Mouse (Mus musculus) B cell, adult 2 months (primary cell): ENCODE data around the gene Cav3.
A peak's percentile ranks its signal among the peaks of the same experiment; 100 is the strongest.

ENCODE experiments used
- DNase-seq, 2 experiments: peaks; one replicate each; pipeline ENCODE4 v3.0.0; 2022

Cav3 gene

DNA sequence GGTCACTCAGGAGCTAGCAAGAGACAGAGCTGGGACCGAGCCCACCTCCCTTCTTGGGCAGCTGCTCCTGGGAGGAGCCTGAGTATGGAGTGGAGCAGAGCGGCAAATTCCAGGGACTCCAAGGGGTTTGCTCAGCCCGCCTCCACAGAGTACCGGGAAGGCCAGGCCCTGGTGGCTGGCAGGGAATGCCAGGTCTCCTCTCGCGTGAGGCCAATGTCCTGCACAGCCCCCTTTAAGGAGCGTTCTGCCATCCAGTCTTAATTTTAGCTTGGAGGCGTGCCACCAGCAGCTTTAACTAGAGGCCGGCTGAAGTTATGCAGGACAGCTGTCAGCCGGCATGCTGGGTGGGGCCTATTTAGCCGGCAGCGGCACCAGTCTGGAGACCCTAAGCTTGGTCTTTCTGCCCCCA, at the start of gene Cav3:
Gene Cav3, plus strand, starts transcription at position 165 of the 409 bp plus-strand sequence.
- no peak for DNase-seq

DNA sequence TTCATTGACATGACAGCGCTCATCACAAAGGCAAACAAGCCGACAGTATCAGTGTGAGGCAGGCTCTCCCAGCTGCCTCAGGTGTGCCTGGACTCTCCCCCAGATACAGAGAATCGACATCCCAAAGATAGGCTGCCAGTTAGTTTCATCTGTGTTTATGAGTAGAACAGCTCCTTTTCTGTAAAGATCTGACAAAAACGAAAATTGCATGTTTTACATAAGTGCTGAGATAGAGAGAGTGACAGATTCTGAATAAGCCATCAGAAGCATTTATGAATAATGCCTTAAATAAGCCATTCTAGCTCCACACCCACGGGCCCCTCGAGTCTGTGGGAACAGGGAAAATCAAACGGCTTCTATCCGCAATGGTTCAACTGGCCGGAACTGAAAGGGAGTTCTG, 40.0 kb upstream of the Cav3 start:
- no peak for DNase-seq

DNA sequence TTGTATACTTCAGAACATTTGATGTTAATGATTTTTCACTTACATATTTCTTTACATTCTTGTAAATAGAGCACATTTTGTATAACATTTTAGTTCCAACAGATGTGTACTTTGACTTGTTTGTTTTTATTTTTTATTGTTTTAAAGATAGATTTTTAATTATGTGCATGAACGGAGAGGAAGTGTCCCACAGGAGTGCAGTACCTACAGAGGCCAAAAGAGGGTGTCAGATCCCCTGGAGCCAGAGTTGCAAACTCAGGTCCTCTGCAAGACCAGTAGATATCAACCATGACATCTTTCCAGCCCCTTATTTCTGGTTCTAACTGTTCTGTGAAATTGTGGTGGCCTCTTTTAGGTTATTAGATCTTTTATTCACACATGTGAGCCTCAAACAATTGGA, 38.4 kb upstream of the Cav3 start:
- DNase-seq, result no peak

DNA sequence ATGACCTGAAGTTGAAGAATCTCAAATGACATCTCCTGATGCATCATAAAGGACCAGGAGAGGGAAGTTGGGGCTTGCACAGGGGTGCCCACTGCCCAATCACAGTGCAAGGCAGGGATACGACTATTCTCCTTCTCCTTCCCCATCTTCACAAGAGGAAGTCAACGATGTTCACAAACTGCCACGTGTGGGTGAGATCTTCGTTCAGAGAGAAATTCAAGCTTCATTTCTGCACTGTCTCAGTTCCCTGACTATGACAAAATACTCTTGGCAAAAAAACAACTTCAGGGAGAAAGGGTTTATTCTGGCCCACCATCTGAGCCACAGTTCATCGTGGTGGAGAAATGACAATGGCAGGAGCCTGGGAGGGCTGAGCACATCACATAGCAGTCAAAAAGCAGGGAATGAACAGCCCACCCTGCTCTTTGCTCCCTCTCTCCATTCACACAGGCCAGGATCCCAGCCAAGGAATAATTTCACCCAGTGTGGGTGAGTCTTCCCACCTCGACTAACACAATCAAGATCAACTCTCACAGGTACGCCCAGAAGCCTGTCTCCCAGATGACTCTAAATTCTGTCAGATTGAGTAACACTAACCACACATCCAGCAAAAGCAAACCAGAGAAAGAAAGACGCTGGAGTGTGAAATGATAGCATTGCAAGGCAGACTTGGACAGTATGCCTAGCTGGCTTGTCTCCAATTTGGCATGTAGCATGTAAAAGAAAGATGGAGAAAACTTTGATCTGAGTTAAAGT, 35.4 kb upstream of the Cav3 start:
- DNase-seq, result no peak

DNA sequence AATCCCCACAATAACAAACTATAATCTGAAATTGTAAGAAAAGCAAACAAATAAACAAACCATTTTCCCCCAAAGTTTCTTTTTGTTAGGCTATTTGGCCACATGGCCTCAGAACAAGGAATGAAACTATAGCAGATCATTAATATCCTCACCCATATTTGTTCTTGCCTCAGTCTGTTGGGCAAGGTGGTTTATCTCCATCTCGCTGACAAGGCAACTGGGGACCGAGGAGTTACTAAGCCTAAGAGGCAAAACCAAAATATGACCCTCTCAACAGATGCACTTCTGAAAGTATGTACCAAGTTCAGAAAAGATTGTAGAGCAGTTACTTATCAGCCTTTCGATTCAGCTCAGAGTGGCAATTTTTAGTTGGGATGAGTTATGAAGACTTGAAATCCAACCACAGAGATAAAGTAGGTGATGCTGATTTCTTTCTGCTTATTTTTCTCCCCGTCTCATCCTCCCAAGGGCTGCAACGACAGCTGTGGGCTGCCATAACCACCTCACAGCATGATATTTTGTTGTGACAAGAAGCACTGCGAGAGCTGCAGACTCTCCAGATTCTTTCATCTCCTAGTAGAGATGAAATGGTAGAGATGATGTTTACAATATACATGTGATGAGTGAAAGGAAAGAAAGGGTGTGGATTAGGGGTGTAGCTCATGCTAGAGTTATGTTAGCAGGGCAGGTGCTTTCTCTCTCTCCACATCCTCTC, 33.1 kb upstream of the Cav3 start:
- no peak for DNase-seq

DNA sequence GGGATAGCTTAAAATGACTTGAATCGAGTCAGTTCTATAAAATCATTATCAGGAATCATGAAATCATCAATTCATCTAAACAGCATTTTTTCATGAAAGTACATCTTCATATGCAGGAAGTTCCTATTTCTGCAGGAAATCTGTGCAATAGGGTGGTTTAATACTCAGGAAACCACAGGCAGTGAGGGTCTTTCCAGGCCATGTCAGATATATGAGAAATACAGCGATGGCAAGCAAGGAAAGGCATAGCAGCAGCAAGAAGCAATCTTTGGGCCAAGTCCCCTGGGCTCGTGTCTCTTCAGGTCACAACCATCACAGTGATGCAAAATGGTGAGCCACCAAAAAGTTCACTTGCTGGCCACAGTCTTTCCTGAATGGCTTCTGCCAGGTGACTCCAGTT, 13.6 kb upstream of the Cav3 start:
- DNase-seq, result no peak

DNA sequence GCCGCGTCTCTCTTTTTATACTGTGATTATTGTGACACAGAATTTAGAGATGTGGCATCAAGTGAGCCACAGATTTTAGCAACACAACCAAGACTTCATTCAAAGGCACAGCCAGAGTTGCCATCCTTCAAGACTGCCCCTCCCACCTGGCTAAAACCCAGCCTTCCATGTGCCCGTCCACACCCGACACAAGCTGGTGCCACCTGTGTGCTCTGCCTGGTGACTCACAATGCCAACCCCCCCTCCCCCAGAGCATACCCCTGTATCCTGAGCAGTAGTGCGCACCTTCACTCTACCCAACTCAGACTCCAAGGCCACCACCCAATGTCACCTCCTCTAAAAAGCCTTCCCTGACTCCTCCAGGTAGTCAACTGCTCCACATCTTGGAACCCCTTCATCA, 2.2 kb downstream of the Cav3 start:
- no peak for DNase-seq

DNA sequence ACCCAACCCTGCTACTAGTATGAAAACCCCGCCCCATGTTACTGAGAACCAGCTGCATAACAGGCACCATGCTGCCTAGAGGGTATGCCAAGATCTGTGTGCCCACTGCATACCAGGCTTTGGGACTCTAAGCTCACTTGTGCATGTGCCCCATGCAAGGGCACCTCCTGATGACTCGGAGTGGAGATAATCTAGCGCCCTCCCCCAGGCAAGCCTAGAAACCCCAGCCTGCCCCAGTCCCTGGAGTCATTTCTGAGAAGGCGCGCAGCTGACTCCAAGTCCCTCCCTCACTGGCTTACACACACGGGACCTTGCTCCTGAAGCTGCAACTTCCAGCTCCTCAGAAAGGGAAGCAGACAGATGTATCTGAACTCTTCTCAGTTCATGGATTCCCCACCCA, 4.0 kb downstream of the Cav3 start:
- DNase-seq, result no peak

DNA sequence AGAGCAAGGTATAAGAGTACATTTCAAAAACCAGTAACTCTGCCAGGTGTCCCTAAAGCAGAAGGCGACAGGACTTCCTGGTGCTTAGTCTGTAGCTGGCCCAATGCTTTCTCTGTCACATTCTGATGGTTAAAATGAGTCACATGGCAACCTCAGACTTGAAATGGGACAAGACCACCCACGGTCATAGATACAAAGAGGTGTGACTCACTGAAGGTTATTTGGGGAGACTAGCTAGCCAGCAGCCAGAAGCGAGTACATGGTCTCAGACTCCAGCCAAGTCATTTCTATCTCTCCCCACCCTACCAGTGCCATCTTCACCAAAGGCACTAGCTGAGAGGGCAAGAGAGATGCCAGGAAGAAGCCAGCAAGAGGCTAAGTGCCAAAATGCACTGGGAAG, 6.1 kb downstream of the Cav3 start:
- DNase-seq, result no peak

DNA sequence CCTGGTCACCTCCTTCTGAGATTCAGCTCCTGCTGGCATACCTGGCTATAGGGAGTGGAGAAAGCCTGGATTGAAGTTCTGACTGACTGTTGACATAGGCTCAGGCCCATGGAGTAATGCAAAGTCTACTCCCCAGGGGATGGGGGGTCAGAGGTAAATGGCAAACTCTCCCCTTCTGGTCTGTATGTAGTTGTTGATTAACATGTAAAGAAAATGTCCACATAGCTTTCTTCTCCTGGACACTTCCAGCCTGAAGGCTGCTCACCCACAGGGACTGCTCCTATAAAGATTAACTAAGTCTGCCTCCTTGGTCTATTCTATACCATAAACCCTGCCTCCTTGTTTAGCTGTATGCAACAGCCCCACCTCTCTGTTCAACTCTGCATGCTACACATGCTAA, 6.7 kb downstream of the Cav3 start:
- no peak for DNase-seq

DNA sequence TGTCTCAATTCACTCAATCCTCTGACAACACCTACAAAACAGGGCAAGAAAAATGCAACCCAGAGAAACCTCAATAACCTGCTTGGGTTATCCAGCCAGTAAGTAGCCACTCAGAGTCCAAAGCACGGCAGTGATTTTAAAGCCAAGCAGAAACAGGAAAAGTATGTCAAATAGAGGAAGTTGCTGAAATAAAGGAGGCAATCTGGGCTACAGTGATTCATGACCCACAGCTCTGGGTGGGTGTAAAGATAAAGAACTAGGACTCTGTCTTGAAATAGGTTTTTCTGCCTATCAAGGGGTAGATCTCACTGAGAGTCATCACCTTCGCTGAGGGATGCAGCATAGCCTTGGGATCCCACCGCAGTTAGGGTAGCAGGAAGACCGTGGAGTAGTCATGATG, 12.3 kb downstream of the Cav3 start:
- DNase-seq, result no peak

DNA sequence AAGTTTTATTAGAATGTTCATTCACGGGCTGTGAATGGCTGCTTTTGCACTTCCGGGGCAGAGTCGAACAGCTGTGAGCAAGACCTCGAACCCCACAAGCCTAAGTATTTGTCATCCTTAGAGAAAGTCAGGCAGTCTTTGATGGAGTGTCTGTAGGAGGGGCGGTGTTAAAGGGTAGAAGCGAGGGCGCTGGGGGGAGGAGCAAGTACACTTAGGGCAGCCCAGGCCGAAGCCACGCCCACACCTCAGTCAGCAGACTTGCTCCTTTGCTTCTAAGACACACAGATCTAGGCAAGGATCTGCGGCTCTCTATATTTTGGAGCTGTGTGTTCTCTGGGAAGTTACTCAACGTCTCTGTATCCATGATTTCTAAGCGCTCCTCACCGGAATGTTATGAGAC, 20.6 kb downstream of the Cav3 start:
- DNase-seq, result no peak

DNA sequence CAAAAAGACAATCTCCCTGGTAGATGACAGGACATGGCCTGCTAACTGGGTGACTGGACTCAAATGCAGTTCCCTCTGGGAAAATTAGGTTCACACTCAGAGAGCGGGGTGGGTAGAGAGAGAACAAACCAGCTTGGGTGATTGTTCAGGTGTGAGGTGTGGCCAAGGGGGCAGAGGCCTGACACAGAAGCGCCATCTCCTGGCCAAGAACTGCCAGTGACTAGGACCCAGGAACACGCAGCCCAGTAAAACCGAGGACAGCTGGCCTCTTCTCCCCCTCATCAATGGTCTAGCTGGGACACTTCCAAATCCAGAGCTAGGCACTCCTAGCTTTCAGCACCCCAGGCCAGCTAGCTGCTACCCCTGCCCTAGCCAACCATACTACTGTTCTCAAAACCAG, 25.0 kb downstream of the Cav3 start:
- DNase-seq, result peak; percentile 7 to 15

DNA sequence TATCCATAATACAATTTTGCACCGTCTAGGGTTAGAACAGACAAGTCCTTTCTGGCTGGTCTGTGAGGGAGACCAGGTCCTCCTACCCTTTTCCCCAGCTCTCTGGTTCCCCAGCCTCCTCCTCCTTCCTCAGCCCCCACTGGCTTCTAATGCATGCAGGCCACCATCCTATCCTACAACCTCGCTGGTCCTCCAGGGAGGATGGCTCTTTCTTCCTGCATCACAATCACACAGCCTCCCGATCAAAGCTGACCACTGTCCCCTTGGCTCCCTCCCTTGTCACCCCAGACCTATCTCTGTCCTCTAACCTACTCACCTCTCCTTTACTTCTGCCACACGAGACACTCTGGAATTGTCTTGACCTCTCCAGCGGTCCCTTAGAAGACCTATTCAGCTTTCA, 28.7 kb downstream of the Cav3 start:
- DNase-seq, result no peak

DNA sequence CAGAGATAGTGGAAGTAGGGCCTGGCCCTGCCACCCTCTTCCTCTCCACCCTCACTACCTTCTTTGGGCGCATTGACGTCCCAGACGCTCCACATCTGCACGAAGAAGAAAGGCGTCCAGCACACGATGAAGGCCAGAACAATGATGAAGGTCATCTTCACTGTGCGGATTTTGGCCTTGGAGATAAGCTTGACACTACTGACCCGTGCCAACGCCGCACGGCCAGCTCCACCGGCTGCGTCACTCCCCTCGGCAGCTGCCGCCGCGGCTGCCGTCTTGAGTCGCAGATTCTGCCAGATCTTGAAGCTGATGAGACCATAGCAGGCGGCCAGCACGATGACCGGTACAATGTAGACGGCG, 29.5 kb downstream of the Cav3 start:
- DNase-seq, result no peak

DNA sequence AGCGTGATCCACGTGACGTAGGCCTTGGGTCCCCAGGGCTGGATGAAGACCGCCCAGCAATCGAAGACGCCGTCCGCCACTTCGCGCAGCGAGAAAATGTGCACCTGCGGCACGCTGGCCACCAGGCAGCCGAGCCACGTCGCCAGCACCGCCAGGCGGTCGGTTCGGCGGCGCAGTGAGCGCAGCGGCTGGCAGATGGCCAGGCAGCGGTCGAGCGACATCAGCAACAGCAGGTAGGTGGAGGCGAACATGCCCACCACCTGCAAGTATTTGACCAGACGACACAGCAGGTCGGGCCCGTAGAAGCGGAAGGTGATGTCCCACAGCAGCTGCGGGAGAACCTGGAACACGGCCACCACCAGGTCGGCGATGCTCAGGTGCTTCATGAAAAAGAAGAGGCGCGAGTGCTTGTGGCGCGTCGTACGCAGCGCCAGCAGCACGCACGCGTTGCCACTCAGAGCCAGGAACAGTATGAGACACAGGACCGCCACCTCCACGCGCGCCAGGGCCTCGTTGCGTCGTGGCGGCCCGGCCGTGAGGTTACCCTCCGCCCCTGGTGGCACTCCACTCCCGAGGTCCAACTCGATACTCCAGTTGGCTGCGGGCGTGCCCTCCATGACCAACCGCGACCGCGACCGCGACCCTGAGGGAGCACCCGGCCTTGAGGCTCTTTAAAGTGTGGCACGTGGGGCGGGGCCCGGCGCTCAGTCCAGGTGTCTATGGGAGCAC, 30.0 kb downstream of the Cav3 start:
- DNase-seq, result no peak

DNA sequence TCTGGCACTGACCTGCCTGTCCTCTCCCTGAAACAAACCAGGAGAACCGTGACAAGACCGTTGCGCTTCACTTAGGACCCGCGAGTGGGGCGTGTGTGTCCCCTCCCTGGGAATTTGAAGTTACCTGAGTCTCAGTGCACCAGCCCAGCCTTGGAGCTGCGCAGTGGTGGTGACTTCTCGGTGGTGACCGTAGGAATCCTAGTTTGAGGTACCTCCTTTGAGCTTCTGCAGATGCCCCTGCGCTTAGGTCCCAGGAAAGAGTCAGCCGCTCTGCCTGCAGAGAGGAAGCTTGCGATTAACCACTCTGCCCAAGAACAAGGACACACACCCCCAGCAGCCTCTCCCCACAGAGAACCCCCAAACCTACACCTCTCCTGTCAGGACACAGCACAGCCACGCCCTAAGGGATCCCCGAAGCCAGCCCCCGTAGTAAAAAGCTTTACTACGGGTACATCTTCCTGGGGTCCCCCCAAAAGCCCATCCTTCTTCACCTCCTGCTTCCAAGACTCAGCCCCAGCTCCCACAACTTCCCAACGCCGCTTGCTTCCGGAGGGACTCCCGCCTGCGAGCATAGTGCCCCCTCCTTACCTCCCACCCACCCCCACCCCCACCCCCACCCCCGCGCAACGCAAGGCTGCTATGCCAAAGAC, 30.7 kb downstream of the Cav3 start, which contains the start of gene Oxtr:
Gene Oxtr, minus strand, starts transcription at position 34 of the 650 bp plus-strand sequence.
- no peak for DNase-seq

DNA sequence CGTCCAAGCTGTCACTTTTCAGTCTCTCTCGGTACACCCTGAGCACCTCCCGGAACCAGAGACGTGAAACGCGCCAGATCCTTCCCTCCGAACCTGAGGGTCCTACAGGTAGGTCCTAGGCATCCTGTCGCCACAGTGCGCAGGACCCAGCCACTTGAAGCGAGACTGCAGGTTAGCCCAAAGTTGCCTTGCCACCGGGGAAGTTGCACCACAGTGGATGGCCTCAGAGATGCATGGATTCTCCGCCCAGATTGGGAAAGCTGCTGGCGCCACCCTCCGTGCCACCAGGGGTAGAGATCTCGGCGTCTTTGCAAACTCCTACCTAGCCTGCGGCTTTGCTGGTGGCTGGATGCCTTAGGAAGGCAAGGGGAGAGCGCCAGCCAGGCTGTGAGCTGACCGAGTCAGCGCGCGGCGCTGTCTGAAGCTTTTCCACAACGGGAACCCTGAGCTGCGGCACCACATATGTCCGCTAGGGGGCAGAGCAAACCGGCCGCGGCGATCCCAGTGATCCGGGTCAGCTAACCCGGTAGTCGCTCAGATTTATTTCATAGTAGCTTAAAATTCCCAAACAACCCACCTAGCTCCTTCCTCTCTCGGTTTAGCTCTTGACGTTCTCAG, 31.4 kb downstream of the Cav3 start:
- DNase-seq, result peak; percentile 59 to 60

DNA sequence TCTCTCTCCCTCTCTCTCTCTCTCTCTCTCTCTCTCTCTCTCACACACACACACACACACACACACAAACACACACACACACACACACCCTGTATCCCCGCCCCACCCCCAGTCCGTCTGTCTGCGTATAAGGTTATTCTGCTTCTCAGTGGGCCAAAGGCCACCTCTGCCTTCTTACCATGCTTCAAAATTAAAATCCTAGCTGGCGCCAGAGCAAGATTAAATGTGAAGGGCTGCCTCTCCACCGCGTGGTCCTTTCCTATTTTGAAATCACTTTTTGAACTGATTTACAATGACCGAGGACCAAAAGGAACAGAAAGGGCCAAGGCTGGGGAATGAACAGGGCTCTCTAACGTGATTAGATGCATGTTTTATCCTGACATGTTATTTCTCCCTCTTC, 32.2 kb downstream of the Cav3 start:
- no peak for DNase-seq

DNA sequence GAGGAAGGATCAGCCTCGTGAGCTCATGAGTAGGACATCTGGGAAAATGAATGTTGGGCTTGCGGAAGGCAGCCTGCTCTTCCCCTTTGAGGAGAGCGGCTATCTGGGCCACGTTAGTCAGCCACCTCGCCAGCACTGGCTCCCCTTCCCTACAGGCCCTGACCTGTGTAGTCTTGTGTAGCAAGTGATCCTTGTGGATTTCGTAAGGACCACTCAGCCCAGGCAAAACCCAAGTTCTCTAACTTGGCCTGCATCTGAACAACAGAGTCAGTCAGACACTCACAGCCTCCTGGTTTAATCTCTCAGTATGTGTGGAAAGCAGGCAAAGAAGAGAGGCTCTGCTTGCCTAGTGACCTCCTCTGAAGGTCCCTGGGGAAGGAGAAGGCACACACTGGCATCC, 33.4 kb downstream of the Cav3 start:
- no peak for DNase-seq

DNA sequence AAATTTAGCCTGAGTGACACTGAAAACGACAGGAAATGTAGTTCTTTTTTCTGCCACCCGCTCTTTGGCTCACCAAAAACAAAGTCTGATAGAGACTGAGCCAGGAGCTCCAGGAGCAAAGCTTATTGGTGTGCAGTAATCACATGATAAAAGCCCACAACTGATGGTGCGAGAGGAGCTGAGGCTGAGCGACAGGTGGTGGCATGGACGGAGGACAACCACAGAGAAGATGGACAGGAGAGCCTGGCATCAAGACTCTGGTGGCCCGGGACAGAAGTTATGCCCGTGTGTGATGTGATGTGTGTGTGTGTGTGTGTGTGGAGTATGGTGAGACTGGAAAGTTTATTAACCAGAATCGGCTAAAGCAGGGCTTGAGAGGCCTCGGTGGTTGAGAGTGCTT, 34.1 kb downstream of the Cav3 start:
- no peak for DNase-seq

DNA sequence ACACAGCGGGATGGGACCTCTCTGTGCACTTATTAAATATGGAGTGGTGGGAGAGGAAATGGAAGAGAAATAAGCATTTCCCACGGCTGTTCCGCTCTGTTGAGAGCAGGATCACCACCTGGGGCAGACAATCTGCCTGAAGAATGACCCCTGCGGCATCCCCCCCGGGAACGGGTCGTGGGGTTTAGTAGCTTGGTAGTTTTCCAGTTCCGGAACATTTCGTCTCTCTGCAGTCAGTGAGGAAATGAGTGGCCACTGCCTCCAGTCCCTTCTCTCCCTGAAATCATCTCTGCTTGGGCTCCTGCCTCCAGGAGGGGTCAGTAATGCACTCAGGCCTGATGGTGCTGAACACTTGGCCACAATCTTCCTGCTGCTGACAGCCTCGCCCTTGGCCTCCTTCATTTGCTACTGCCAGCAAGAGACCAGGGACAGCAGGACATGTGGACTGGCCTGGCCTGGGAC, 35.3 kb downstream of the Cav3 start:
- DNase-seq, result no peak

DNA sequence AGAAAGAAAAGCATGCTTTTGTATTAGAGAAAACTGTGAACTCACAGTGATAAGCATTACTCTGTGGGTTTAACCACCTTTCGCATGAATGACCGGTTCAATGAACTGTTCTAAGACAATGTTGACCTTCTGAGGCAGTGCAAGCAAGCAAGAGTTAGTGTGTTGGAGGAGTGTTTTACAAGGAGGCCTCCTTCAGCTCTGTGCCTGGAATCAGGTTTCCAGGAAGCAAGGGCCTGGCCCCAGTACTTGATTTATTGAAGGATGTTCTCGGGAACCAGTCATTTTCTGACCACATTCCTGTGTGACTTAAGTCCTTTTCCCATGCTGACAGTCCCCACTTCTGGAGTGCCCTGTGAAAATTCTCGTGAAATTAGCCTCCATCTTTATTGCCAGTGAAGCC, 35.9 kb downstream of the Cav3 start:
- DNase-seq, result no peak
